Mouse (Mus musculus): ENCODE results near the gene Zfp984. TPM values are rescaled to one million over a fixed set of nuclear protein-coding genes. Genes with fewer than 3 reads are reported as not detected.
"Not testable (repeated sequence)": the region's sequence is repeated elsewhere in the genome, so short reads cannot be mapped to it uniquely, and the experiment has no call there.

The Zfp984 gene
- 10.2 and 10.3 TPM in 2 replicates for polyA plus RNA-seq (2014; fragmentation: Nextera tagmentation; extraction: Ambion mirVana)

DNA sequence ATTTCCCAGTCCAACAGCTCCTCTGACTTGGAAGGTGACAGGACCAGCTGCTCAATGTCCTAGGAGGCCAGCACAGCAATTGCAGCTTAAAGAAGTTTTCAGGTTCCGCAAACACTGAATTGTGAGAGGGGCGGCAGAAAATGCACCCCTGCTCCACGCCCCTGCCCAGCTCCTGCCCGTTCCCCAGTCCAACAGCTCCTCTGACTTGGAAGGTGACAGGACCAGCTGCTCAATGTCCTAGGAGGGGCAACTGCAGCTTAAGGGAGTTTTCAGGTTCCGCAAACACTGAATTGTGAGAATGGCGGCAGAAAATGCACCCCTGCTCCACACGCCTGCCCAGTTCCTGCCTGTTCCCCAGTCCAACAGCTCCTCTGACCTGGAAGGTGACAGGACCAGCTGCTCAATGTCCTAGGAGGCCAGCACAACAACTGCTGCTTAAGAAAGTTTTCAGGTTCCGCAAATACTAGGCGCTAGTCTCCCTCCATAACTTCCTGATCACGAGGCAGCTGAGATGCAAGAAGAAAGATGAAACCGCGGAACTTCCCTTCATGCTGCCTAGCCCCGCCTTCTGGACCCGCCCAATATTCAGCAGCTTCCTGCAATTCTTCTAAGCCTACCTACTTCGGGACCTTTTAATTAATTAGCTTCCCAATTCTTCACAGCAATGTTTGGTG, at the start of gene Zfp984:
Gene Zfp984 (minus strand): TSS at position 497 of the 674 bp plus-strand sequence.
- H3K9me3 ChIP-seq (ENCODE audit: control insufficient read depth, low read length); ATAC-seq (ENCODE audit: insufficient number of reproducible peaks, insufficient read depth, low FRiP score, low read depth); H3K27me3 ChIP-seq (ENCODE audit: control insufficient read depth, insufficient read depth, low read length); H3K36me3 ChIP-seq (ENCODE audit: control insufficient read depth, insufficient read depth, low read length); H3K4me1 ChIP-seq (ENCODE audit: control insufficient read depth in 2 of 2, insufficient read depth in 2 of 2, low read length in 2 of 2): not testable (repeated sequence)
- peak within 1 kb of the TSS; percentile 76 for H3K4me2 ChIP-seq (ENCODE audit: low read length)
- WGBS = 9% methylated on average over 15 of the region's 15 CpGs
- peak within 1 kb of the TSS; percentile 55 to 56 for H3K4me3 ChIP-seq (ENCODE audit: control insufficient read depth in 1 of 2, insufficient read depth in 1 of 2, low read depth in 1 of 2, low read length in 2 of 2)
- peak within 1 kb of the TSS; percentile 50 to 68 for H3K27ac ChIP-seq (replicated peaks in 1 of 2; ENCODE audit: control insufficient read depth in 1 of 2, insufficient read depth in 1 of 2, low read depth in 2 of 2, low read length in 2 of 2)
- peak within 1 kb of the TSS; percentile 73 for H3K9ac ChIP-seq (ENCODE audit: low read length)

DNA sequence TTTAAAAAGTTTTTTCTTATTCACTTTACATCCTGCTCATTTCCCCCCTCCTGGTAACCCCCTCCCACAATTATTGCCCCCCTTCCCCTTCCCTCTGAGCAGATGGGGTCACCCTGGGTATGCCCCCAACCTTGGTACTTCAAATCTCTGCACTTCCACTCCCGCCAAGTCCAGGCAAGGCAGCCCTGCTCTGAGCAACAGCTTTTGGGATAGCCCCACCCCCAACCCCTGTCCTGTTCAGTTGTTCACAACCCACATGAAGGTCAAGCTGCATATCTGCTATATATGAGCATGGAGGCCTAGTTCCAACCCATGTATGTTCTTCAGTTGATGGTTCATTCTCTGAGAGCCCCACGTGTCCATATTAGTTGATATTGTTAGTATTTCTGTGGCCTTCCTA, 41.2 kb upstream of the Zfp984 start:
- Histone ChIP-seq H3K27ac (replicated peaks in 1 of 2; ENCODE audit: control insufficient read depth in 1 of 2, insufficient read depth in 1 of 2, low read depth in 2 of 2, low read length in 2 of 2) (no peak overlapping the region), H3K9me3 (ENCODE audit: control insufficient read depth, low read length) (no peaks in the 10 kb centered on the region), H3K27me3 (ENCODE audit: control insufficient read depth, insufficient read depth, low read length) (no peaks in the 10 kb centered on the region), H3K4me1 (ENCODE audit: control insufficient read depth in 2 of 2, insufficient read depth in 2 of 2, low read length in 2 of 2) (peaks cover 0 to 12% of the 10 kb centered on the region in 2 experiments; a peak in 1 of 4 replicates), H3K9ac (ENCODE audit: low read length) (no peak overlapping the region), H3K4me3 (ENCODE audit: control insufficient read depth in 1 of 2, insufficient read depth in 1 of 2, low read depth in 1 of 2, low read length in 2 of 2) (no peak overlapping the region), H3K4me2 (ENCODE audit: low read length) (no peak overlapping the region), H3K36me3 (ENCODE audit: control insufficient read depth, insufficient read depth, low read length) (no peaks in the 10 kb centered on the region)
- WGBS = 73% methylated on average over 2 of the region's 2 CpGs
- peak; percentile 24; the same call in 1 of the 2 replicates for ATAC-seq (ENCODE audit: insufficient number of reproducible peaks, insufficient read depth, low FRiP score, low read depth)

DNA sequence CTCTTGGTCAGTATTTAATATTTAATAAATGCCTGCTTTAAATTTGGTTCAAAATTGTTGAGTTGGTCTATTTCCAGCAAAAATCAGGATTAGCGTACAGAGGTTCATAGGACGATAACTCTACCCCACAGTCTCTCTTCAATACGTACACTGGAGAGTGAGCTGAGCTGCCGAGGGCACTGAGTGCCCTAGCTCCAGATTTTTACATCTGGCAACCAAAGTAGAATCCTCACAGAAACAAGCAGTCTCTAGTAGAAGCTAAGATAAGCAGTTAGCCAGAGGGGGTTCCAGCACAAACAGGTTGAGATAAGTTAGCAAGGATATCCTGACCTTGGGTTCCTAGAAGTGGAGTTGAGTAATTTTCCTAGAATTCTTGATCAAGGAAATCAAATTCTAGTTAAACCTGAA, 39.0 kb upstream of the Zfp984 start:
- peak; percentile 66 for ATAC-seq (ENCODE audit: insufficient number of reproducible peaks, insufficient read depth, low FRiP score, low read depth)
- H3K36me3 ChIP-seq (ENCODE audit: control insufficient read depth, insufficient read depth, low read length) = peaks cover 4% of the 10 kb centered on the region; the same call in 1 of the 2 replicates
- H3K27ac ChIP-seq (replicated peaks in 1 of 2; ENCODE audit: control insufficient read depth in 1 of 2, insufficient read depth in 1 of 2, low read depth in 2 of 2, low read length in 2 of 2) = peak overlapping the region; percentile 2 to 64; a peak in 2 of 4 replicates
- H3K4me1 ChIP-seq (ENCODE audit: control insufficient read depth in 2 of 2, insufficient read depth in 2 of 2, low read length in 2 of 2) = peaks cover 0 to 12% of the 10 kb centered on the region in 2 experiments; a peak in 1 of 4 replicates
- no peaks in the 10 kb centered on the region for H3K9me3 ChIP-seq (ENCODE audit: control insufficient read depth, low read length)
- peak overlapping the region; percentile 86 for H3K9ac ChIP-seq (ENCODE audit: low read length)
- peak overlapping the region; percentile 86 for H3K4me2 ChIP-seq (ENCODE audit: low read length)
- H3K27me3 ChIP-seq (ENCODE audit: control insufficient read depth, insufficient read depth, low read length) = no peaks in the 10 kb centered on the region
- peak overlapping the region; percentile 91 to 100 for H3K4me3 ChIP-seq (ENCODE audit: control insufficient read depth in 1 of 2, insufficient read depth in 1 of 2, low read depth in 1 of 2, low read length in 2 of 2)
- 5% methylated on average over 4 of the region's 4 CpGs for WGBS

DNA sequence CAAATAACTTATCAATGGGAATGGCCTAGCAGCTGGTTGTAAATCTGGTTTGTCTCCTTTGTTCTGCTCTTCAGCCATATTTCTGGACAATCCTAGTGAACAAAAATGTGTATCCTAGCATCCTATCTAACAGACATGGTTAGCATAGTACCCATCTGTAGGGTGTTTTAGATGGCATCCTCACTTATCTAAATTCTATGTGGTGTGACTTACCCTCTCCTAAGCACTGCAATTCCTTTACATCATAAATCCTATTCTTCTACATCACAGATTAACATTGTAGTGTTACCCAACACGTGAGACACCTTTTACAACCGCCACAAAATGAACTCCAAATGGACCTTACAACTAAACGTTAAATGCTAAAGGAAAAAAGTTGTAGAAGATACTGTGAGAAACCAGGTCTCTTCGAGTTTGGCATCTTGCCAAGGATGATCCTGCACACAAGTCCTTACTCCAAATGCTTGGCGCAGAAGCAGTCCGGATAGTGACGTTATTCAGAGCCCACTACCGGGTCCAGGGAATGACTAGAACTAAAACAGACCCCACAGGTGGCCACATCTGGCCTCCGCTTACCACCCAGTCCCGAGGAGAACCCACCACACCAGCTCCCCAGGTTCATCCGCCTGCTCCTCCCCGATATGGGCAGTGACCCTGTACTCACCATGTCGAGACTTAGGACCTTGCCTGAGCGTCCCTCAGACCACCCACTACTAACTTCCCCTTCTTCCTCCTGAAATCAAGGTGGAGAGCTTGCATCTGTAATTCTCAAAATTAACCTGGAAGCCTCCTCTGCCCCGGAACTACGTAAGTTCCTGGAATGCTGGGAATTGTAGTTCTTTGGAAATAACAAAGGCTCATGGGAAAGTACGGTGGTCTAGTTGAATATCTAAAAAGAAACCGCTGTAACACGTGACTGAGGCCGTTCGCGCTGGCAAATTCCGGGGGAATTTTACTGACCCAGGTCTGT, 38.3 kb upstream of the Zfp984 start, which contains the start of gene Zfp933:
Gene Zfp933 (minus strand): TSS at position 753 of the 970 bp plus-strand sequence.
- peak within 1 kb of the TSS; percentile 91 to 100 for H3K4me3 ChIP-seq (ENCODE audit: control insufficient read depth in 1 of 2, insufficient read depth in 1 of 2, low read depth in 1 of 2, low read length in 2 of 2)
- peak; percentile 84 for ATAC-seq (ENCODE audit: insufficient number of reproducible peaks, insufficient read depth, low FRiP score, low read depth)
- H3K27ac ChIP-seq (replicated peaks in 1 of 2; ENCODE audit: control insufficient read depth in 1 of 2, insufficient read depth in 1 of 2, low read depth in 2 of 2, low read length in 2 of 2) = peak within 1 kb of the TSS; percentile 2 to 64; a peak in 3 of 4 replicates
- no peaks in the 10 kb centered on the region for H3K27me3 ChIP-seq (ENCODE audit: control insufficient read depth, insufficient read depth, low read length)
- peak within 1 kb of the TSS; percentile 86 for H3K9ac ChIP-seq (ENCODE audit: low read length)
- WGBS = 2% methylated on average over 23 of the region's 23 CpGs
- peak within 1 kb of the TSS; percentile 86 for H3K4me2 ChIP-seq (ENCODE audit: low read length)
- peaks cover 4% of the 10 kb centered on the region; the same call in 1 of the 2 replicates for H3K9me3 ChIP-seq (ENCODE audit: control insufficient read depth, low read length)
- H3K36me3 ChIP-seq (ENCODE audit: control insufficient read depth, insufficient read depth, low read length) = peaks cover 8% of the 10 kb centered on the region
- peaks cover 0 to 12% of the 10 kb centered on the region in 2 experiments; a peak in 1 of 4 replicates for H3K4me1 ChIP-seq (ENCODE audit: control insufficient read depth in 2 of 2, insufficient read depth in 2 of 2, low read length in 2 of 2)

DNA sequence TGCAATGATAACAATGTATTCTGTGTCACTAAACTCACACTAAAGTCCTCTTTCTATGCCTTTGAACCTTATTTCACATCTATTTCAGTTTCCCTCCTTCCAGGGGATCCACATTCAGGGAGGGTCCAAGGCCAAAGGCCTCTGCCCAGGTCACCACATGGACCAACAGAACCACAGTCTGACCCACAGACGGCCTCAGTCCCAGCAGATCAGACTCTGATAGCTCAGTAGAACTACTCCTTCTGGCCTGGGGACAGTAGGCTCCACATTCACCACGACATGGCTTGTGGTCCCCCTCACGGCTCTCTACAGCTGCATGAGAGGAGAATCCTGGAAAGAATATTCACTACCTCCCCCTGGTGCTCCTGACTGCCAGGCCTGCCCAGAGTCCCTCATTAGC, 33.3 kb upstream of the Zfp984 start:
- H3K4me2 ChIP-seq (ENCODE audit: low read length) = no peak overlapping the region
- H3K27ac ChIP-seq (replicated peaks in 1 of 2; ENCODE audit: control insufficient read depth in 1 of 2, insufficient read depth in 1 of 2, low read depth in 2 of 2, low read length in 2 of 2) = no peak overlapping the region
- peaks cover 0 to 7% of the 10 kb centered on the region in 2 experiments; a peak in 1 of 4 replicates for H3K4me1 ChIP-seq (ENCODE audit: control insufficient read depth in 2 of 2, insufficient read depth in 2 of 2, low read length in 2 of 2)
- no peak for ATAC-seq (ENCODE audit: insufficient number of reproducible peaks, insufficient read depth, low FRiP score, low read depth)
- H3K4me3 ChIP-seq (ENCODE audit: control insufficient read depth in 1 of 2, insufficient read depth in 1 of 2, low read depth in 1 of 2, low read length in 2 of 2) = no peak overlapping the region
- H3K9me3 ChIP-seq (ENCODE audit: control insufficient read depth, low read length) = peaks cover 21% of the 10 kb centered on the region
- no peaks in the 10 kb centered on the region for H3K27me3 ChIP-seq (ENCODE audit: control insufficient read depth, insufficient read depth, low read length)
- H3K36me3 ChIP-seq (ENCODE audit: control insufficient read depth, insufficient read depth, low read length) = peaks cover 32% of the 10 kb centered on the region
- WGBS = 93% methylated on average over 3 of the region's 3 CpGs
- no peak overlapping the region for H3K9ac ChIP-seq (ENCODE audit: low read length)

DNA sequence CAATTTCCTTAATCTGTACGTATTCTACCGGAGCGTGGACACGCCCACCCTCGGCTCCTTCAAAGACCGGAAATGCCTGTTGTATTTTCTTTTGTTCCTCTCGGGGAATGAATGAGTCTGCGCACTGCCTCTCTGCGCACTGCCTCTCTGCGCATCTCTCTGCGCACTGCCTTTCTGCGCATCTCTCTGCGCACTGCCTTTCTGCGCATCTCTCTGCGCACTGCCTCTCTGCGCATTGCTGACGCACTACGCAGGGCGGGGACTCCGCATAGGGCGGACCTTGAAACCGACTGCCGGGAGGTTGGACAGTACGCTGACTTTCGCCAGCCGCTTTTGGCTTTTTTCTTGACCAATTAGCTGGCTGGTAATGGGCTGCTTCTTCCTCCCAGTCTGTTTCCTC, 29.7 kb upstream of the Zfp984 start:
- peaks cover 21% of the 10 kb centered on the region for H3K9me3 ChIP-seq (ENCODE audit: control insufficient read depth, low read length)
- not testable (repeated sequence) for H3K27ac ChIP-seq (replicated peaks in 1 of 2; ENCODE audit: control insufficient read depth in 1 of 2, insufficient read depth in 1 of 2, low read depth in 2 of 2, low read length in 2 of 2); H3K4me3 ChIP-seq (ENCODE audit: control insufficient read depth in 1 of 2, insufficient read depth in 1 of 2, low read depth in 1 of 2, low read length in 2 of 2); H3K27me3 ChIP-seq (ENCODE audit: control insufficient read depth, insufficient read depth, low read length); H3K4me1 ChIP-seq (ENCODE audit: control insufficient read depth in 2 of 2, insufficient read depth in 2 of 2, low read length in 2 of 2); H3K9ac ChIP-seq (ENCODE audit: low read length); ATAC-seq (ENCODE audit: insufficient number of reproducible peaks, insufficient read depth, low FRiP score, low read depth); H3K4me2 ChIP-seq (ENCODE audit: low read length)
- H3K36me3 ChIP-seq (ENCODE audit: control insufficient read depth, insufficient read depth, low read length) = peaks cover 28% of the 10 kb centered on the region
- WGBS = 91% methylated on average over 13 of the region's 26 CpGs

DNA sequence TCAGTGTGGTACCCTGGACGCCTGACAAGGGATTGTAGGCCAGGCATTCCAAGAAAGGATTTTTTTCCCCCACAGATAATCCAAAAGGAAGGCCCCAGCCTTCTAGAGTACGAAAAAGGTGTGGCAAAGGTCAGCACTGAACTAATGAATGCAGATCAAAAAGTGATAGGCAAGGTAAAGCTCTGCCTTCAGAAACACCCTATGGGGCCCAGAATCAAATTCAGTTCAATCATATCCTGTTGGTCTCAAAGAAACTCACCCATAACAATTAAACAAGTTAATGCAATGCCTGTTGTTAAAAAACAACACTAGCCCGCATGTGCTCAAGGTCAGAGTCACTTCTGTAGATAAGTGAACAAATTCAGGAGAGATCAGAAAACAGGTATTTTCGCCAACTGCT, 14.8 kb upstream of the Zfp984 start:
- Histone ChIP-seq H3K9ac (ENCODE audit: low read length) (no peak overlapping the region), H3K27me3 (ENCODE audit: control insufficient read depth, insufficient read depth, low read length) (no peaks in the 10 kb centered on the region), H3K36me3 (ENCODE audit: control insufficient read depth, insufficient read depth, low read length) (peaks cover 45% of the 10 kb centered on the region), H3K9me3 (ENCODE audit: control insufficient read depth, low read length) (peaks cover 82% of the 10 kb centered on the region), H3K4me3 (ENCODE audit: control insufficient read depth in 1 of 2, insufficient read depth in 1 of 2, low read depth in 1 of 2, low read length in 2 of 2) (no peak overlapping the region), H3K27ac (replicated peaks in 1 of 2; ENCODE audit: control insufficient read depth in 1 of 2, insufficient read depth in 1 of 2, low read depth in 2 of 2, low read length in 2 of 2) (no peak overlapping the region), H3K4me1 (ENCODE audit: control insufficient read depth in 2 of 2, insufficient read depth in 2 of 2, low read length in 2 of 2) (no peaks in the 10 kb centered on the region), H3K4me2 (ENCODE audit: low read length) (no peak overlapping the region)
- no peak for ATAC-seq (ENCODE audit: insufficient number of reproducible peaks, insufficient read depth, low FRiP score, low read depth)
- WGBS = 89% methylated on average over 4 of the region's 4 CpGs
